Mouse (Mus musculus) bone marrow macrophage, adult 2 months (primary cell): Measurements from ENCODE around the gene Gm10401. TPM values are rescaled to one million over a fixed set of nuclear protein-coding genes. Genes with fewer than 3 reads are reported as not detected.

Experiments
- H3K27ac ChIP-seq: 2 replicates; pipeline ENCODE4 v1.5.1; 2012; ENCODE audit warnings: low read depth, low read length; ENCODE audit not compliant: insufficient read depth
- H3K4me1 ChIP-seq: 2 replicates; pipeline ENCODE4 v1.6.1; 2012; ENCODE audit warnings: low read length; ENCODE audit not compliant: control insufficient read depth, insufficient read depth
- H3K4me3 ChIP-seq: 2 replicates; pipeline ENCODE4 v1.5.1; 2012; ENCODE audit warnings: mild to moderate bottlenecking, low read length, moderate library complexity; ENCODE audit not compliant: insufficient read depth
- CTCF ChIP-seq: IDR thresholded peaks from 2 replicates; pipeline ENCODE4 v1.5.1; 2012; ENCODE audit warnings: low read depth, mild to moderate bottlenecking, low read length, moderate library complexity
- POLR2A ChIP-seq: IDR thresholded peaks from 2 replicates; pipeline ENCODE4 v1.6.1; 2012; ENCODE audit warnings: mild to moderate bottlenecking, low read depth, low read length, borderline replicate concordance
- polyA plus RNA-seq: library from polyadenylated mRNA; stranded (reverse); fragments of >200 nt; gene quantifications from 2 replicates; pipeline ENCODE4 v1.2.4, GENCODE M21; 2012; ENCODE audit not compliant: missing spikeins, insufficient read depth, insufficient read length

The Gm10401 gene
- polyA plus RNA-seq, 1 experiment = not detected

DNA sequence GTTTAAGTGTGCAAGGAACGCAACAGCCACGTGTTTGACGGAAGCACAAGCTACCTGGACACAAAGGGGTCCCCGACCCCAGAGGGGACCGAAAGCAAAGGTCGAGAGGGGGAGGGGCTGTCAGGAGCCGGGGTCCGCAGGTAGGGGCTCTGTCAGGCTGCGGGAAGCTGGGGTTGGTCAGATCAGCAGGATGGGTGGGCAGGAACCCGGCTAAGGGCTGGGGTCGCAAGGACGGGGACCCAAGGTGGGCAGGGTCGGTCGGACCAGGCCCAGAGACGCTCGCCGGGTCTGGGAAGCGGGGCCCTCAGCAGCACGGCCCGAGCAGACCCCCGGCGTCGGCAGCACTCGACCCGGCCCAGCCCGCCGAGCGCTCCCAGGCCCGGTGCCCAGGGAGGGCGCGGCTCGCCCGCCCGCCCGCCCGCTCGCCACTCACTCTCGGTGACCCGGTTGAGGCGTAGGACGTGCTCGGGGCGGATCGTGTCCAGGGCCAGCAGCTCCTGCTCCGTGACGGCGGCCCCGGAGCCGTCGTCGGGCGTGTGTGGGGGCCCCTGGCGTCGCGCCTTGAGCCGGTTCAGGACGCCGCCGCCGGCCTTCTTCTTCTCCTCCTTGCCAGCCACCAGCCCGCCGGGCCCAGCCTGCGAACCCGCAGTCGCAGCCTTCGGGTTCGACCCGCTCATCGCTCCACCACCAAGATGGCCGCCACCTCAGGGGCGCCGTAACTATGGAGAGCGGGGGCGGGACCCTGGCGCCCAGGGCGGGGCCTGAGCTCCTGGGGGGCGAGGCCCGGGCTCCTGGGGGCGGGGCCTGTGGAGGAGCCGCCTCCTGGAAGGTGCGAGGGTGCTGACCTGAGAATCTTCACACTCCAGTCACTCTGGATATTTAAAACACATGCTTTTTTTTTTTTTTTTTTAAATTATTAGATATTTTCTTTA, 36.4 kb upstream of the Gm10401 start, which contains the start of gene Unc119b:
TSS of gene Unc119b (minus strand) at position 742 of the 932 bp plus-strand sequence.
- no peak within 1 kb of the TSS for H3K27ac ChIP-seq
- peak within 1 kb of the TSS; percentile 87 for H3K4me3 ChIP-seq

DNA sequence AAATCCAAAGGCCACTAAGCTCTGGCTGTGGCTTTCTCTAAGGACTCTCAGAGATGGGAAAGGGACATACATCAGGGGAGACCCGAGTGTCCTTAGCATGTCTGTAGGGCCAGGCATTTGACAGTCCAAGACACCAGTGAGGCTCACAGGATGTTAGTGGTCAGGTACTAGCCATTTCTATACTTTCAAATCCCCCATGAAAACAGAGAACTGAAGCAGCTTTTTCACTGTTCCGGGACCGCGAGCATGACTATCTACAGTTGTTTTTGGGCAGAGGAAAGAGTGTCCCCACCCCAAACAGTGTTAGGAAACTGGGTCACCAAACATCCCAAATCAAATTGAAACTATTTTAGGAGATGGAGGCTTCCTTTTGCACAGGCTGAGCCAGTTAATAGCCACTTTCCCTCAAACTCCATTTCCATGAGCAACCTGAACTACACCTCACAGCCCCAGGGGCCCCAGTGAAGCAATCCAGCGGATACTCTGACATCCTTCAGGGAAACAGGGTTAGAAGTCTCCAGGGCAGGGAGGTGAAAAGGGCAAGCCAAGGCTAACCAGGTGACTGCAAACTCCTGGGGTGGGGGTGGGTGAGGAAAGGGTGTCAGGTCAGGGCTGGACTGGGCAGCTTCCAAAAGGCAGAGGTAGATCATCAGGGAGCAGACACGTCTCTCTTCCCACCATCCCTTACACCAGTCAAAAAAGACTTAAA, 35.4 kb upstream of the Gm10401 start:
- Histone ChIP-seq H3K4me1 (peaks cover 8% of the 10 kb centered on the region), H3K27ac (no peak overlapping the region), H3K4me3 (no peak overlapping the region; the same call in 1 of the 2 replicates)
- no peak for TF ChIP-seq CTCF
- no peak for TF ChIP-seq POLR2A

More for the DNA sequence above, 36.4 kb upstream of the Gm10401 start, which contains the start of gene Unc119b:
- peaks cover 8% of the 10 kb centered on the region for H3K4me1 ChIP-seq
- TF ChIP-seq POLR2A (no peak), CTCF (no peak)

DNA sequence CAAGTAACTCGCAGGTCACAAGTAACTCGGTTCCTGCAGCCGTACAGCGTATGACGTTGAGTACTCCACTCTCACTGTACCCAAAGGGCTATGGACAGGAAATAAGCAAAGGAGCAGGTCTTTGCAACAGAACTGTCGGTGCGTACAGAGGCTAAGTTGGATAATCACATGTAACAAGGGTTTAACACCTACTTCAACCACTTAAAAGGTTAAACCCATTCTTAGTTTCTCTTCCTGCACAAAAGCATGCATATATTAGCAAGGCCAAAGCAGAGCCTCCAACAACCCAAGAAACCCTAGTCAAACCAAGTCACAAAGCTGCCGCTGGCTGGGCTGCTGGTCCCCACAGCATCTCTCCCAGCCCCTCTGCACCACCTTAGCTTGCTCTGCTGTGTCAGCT, 34.4 kb upstream of the Gm10401 start:
- Histone ChIP-seq H3K27ac (no peak overlapping the region), H3K4me1 (peaks cover 6% of the 10 kb centered on the region), H3K4me3 (no peak overlapping the region)
- TF ChIP-seq CTCF = no peak

DNA sequence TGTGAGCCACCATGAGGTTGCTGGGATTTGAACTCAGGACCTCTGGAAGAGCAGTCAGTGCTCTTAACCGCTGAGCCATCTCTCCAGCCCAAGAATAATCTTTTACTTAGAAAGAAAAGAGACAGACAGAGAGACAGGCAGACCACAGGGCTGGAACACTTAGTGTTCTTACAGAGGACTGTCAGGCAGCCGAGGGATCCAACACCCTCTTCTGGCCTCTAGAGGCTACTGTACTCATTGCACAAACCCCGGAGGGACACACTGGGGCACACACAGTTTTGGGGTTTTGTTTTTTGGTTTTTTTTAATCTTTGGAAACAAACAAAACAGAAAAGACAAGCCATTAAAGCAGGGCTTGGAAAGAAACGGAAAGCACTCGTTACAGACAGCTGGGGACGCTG, 31.2 kb upstream of the Gm10401 start:
- Histone ChIP-seq H3K4me1 (peaks cover 15% of the 10 kb centered on the region), H3K27ac (no peak overlapping the region), H3K4me3 (no peak overlapping the region)
- no peak for TF ChIP-seq CTCF
- TF ChIP-seq POLR2A = no peak

DNA sequence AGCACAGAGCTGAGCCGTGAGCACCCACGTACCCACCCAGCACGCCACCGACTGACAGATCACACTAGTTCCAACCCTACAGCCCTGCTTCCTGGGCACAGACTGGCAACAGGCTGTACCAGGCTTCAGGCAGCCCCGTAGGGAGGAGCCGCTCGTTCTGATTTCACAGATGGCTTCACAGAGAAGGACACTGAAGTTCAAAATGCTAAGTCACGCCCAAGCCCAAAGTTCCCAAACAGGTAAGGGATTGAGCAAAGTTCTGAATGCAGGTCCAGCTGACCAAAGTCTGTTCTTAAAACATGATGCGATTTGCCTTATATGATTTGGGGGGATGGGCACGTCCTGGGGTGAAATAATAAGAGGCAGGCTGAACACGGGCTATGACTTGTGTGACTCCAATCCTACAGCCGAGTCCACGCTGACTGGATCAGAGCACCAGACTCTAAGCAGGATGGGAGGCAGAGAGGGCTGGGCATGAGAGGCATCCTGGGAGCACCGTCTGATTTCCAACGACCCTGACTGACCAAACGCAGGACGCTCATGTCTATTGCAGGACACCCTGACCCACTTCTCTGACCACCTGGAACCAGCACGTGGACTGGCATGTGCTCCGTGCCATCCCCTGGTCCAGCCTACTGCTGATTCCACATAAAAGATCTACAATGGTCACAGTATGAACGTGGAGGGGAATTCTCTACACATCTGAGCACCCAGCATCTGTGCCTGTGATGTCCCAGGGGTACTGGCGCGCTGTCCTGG, 29.5 kb upstream of the Gm10401 start:
- Histone ChIP-seq H3K4me3 (no peak overlapping the region), H3K27ac (no peak overlapping the region), H3K4me1 (peaks cover 12% of the 10 kb centered on the region)
- TF ChIP-seq POLR2A (no peak), CTCF (no peak)

DNA sequence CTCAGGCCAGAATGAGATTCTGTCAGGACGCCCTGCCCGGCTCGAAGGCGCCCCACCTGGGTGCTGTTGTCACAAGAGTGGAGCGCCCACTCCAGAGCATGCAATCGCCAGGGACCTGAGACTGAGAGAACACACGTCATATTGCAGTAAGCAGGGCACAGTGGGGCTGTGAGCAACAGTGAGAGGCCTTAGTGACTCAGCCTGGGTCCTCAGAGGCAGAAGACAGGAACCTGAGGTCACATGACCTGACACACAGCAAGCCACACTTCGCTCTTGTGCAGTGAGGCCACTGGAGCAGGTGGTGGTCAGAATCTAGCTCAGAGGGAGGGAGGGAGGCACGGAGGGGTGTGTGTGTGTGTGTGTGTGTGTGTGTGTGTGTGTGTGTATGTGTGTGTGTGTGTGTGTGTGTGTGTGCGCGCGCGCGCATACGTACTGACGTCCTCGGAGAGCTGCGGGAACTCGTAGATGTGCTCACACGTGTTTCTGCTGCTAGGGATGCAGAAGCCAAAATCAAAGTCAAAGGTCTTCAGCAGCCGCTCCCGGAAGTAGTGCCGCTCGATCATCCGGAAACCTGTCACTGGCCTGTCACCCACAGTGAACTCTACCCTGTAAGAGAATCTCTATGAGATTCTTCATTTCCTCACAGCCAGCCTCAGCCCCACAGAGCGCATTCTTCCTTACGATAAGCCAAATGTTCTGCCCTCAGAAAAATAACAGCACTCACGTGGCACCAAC, 28.6 kb upstream of the Gm10401 start:
- H3K4me1 ChIP-seq = peaks cover 12% of the 10 kb centered on the region
- TF ChIP-seq CTCF = no peak
- TF ChIP-seq POLR2A = no peak
- H3K4me3 ChIP-seq = no peak overlapping the region
- H3K27ac ChIP-seq = no peak overlapping the region

DNA sequence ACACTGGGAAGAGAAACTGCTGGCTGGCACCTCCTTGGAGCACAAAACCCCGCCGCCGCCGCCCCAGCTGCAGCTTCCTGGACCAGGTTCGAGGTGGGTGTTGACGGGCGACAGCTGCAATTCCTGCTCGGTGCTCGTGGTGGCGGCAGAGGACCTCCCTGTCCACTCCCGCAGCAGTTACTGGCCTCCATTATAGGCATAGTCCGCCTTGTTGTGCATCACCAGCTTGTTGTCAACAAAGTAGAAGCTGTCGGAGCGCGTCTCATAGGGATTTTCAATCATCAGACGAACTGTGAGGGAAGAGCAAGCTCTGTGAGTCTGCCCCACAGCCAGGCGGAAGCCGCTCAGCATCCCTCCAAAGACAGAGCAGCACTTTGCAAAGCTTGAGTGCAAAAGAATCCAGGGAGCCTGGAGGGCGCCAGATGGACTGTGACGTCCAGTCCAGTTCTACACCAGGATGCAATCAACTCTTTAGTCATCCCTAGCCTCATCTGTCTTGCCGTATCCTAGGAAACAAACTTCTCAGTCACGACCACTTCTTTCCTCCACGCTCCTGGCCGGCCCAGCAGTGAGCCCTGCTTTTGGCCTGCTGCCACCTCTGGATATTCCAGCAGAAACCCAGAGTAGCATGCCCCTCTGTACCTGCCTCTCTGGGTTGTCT, 27.2 kb upstream of the Gm10401 start:
- no peak overlapping the region for H3K4me3 ChIP-seq

DNA sequence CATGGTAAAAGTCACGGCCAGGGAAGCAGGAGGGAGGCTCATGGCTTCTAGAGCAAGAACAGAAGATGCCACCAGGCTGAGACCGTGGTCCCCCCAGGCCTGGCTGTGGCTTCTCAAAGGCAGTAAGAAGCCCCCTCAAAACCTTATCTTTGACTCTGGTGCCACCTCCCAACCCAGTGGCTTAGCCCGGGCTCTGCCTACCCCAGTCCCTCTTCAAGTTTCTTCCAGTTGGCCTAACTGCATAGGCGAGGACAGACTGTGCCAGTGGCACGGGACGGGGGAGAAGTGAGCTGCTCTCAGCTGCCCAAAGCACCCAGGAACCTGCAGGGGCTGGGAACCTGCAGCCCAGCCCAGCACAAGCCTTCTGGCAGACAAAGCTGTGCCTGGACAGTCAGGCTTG, 26.6 kb upstream of the Gm10401 start:
- Histone ChIP-seq H3K4me3 (no peak overlapping the region), H3K4me1 (peaks cover 12% of the 10 kb centered on the region), H3K27ac (no peak overlapping the region)
- no peak for TF ChIP-seq CTCF
- no peak for TF ChIP-seq POLR2A

More for the DNA sequence above, 27.2 kb upstream of the Gm10401 start:
- Histone ChIP-seq H3K4me1 (peaks cover 12% of the 10 kb centered on the region), H3K27ac (no peak overlapping the region)
- TF ChIP-seq POLR2A = no peak
- peak; percentile 55 for TF ChIP-seq CTCF
